In genomic region chr16:17018071-17018470, GRCm38 (mm10) we compare ENCODE assay signal across 18 mouse cellular contexts.
"Had no signal": no experiment of that assay in that cellular context is flagged by ENCODE, and none has a peak within 500 bp of the region (broad histone marks: within the 10 kb centered on the region; RNA-seq: fewer than 3 reads in every experiment).

No protein-coding gene starts in this region.

- H3K27ac ChIP-seq: kidney, embryonic 15.5 days; left cerebral cortex, adult 2 months; liver, embryonic 13.5 days; neural tube, embryonic 13.5 days; stomach, embryonic 15.5 days had no signal

- H3K27me3 ChIP-seq: kidney, embryonic 15.5 days; liver, embryonic 13.5 days; megakaryocyte, embryonic 14.5 days; neural tube, embryonic 13.5 days; stomach, embryonic 15.5 days had no signal

- H3K9me3 ChIP-seq: kidney, embryonic 15.5 days; liver, embryonic 13.5 days; megakaryocyte, embryonic 14.5 days; neural tube, embryonic 13.5 days; stomach, embryonic 15.5 days had no signal

- H3K4me3 ChIP-seq: kidney, embryonic 15.5 days; left cerebral cortex, adult 2 months; liver, embryonic 13.5 days; megakaryocyte, embryonic 14.5 days; neural tube, embryonic 13.5 days; stomach, embryonic 15.5 days had no signal

- H3K9ac ChIP-seq: kidney, embryonic 15.5 days; liver, embryonic 13.5 days; neural tube, embryonic 13.5 days; stomach, embryonic 15.5 days had no signal

- H3K4me1 ChIP-seq: kidney, embryonic 15.5 days; liver, embryonic 13.5 days; neural tube, embryonic 13.5 days; stomach, embryonic 15.5 days had no signal

- DNase-seq: kidney, adult 11 months; kidney, adult 8-10 months; kidney, postnatal 10 days; kidney, postnatal 36 days; layer of hippocampus, postnatal 36 days; liver, embryonic 13.5 days; lung, adult 2 months; midbrain, embryonic 14.5 days; retina, postnatal 1 day; right cerebral cortex, postnatal 25 days; spleen, adult 18-20 months; thymus, postnatal 25 days had no signal

- H3K4me2 ChIP-seq: kidney, embryonic 15.5 days; liver, embryonic 13.5 days; midbrain, embryonic 11.5 days; neural tube, embryonic 13.5 days; stomach, embryonic 15.5 days had no signal
